Mouse (Mus musculus): ENCODE data around the gene Nsg1.

Nsg1 gene

GRCm38 (mm10) chr5:38146524-38146923 lies 13.2 kb downstream of the Nsg1 start:
- in situ Hi-C loops (cut with MboI, MseI) = no loop called here

- in situ Hi-C loops (cut with MboI, MseI) = no loop called here
Measured at GRCm38 (mm10) chr5:38140893-38141292, 18.8 kb downstream of the Nsg1 start.

- in situ Hi-C loops (cut with MboI, MseI) = no loop called here
Measured at GRCm38 (mm10) chr5:38137163-38137562, 22.5 kb downstream of the Nsg1 start.

- in situ Hi-C loops (cut with MboI, MseI) = no loop called here
Measured at GRCm38 (mm10) chr5:38136247-38136646, 23.5 kb downstream of the Nsg1 start.

- in situ Hi-C loops (cut with MboI, MseI) = no loop called here
Measured at GRCm38 (mm10) chr5:38129339-38129738, 30.4 kb downstream of the Nsg1 start.

- in situ Hi-C loops (cut with MboI, MseI) = no loop called here
Measured at GRCm38 (mm10) chr5:38126519-38127306, 33.0 kb downstream of the Nsg1 start.

- in situ Hi-C loops (cut with MboI, MseI) = no loop called here
Measured at GRCm38 (mm10) chr5:38121699-38122098, 38.0 kb downstream of the Nsg1 start.

- in situ Hi-C loops (cut with MboI, MseI) = no loop called here
Measured at GRCm38 (mm10) chr5:38119268-38119667, 40.4 kb downstream of the Nsg1 start.

GRCm38 (mm10) chr5:38117056-38117455 lies 42.7 kb downstream of the Nsg1 start:
- in situ Hi-C loops (cut with MboI, MseI) = no loop called here

- in situ Hi-C loops (cut with MboI, MseI) = no loop called here
Measured at GRCm38 (mm10) chr5:38114526-38114925, 45.2 kb downstream of the Nsg1 start.

- in situ Hi-C loops (cut with MboI, MseI) = no loop called here
Measured at GRCm38 (mm10) chr5:38106807-38107206, 52.9 kb downstream of the Nsg1 start.

GRCm38 (mm10) chr5:38106080-38106697 lies 53.5 kb downstream of the Nsg1 start:
- in situ Hi-C loops (cut with MboI, MseI) = no loop called here

- in situ Hi-C loops (cut with MboI, MseI) = no loop called here
Measured at GRCm38 (mm10) chr5:38102945-38103344, 56.8 kb downstream of the Nsg1 start.

- in situ Hi-C loops (cut with MboI, MseI) = no loop called here
Measured at GRCm38 (mm10) chr5:38099139-38099676, 60.5 kb downstream of the Nsg1 start.

GRCm38 (mm10) chr5:38097501-38098093 lies 62.1 kb downstream of the Nsg1 start:
- in situ Hi-C loops (cut with MboI, MseI) = no loop called here

GRCm38 (mm10) chr5:38094331-38094730 lies 65.4 kb downstream of the Nsg1 start:
- in situ Hi-C loops (cut with MboI, MseI) = no loop called here

GRCm38 (mm10) chr5:38091966-38092304 lies 67.8 kb downstream of the Nsg1 start:
- in situ Hi-C loops (cut with MboI, MseI) = no loop called here

GRCm38 (mm10) chr5:38091046-38091965 lies 68.4 kb downstream of the Nsg1 start:
- in situ Hi-C loops (cut with MboI, MseI) = no loop called here

- in situ Hi-C loops (cut with MboI, MseI) = no loop called here
Measured at GRCm38 (mm10) chr5:38090581-38090980, 69.1 kb downstream of the Nsg1 start.

- in situ Hi-C loops (cut with MboI, MseI) = no loop called here
Measured at GRCm38 (mm10) chr5:38090111-38090510, 69.6 kb downstream of the Nsg1 start.
